ENCODE assay signal across 27 mouse cellular contexts in genomic region chr19:46862556-46862955, GRCm38 (mm10).
A peak's percentile ranks its signal among the peaks of the same experiment; 100 is the strongest.
DNase-seq lines count a peak whose midpoint lies in the region; ATAC-seq and TF ChIP-seq lines count a peak whose summit lies in the region.
"Had no signal": no experiment of that assay in that cellular context is flagged by ENCODE, and none has a peak within 500 bp of the region (broad histone marks: within the 10 kb centered on the region; RNA-seq: fewer than 3 reads in every experiment).

No protein-coding gene starts in this region.

- no peak overlapping the region for H3K4me2 ChIP-seq in stomach, embryonic 16.5 days (ENCODE audit: low read depth, low read length)
- no peak overlapping the region for H3K4me2 ChIP-seq in stomach, postnatal 0 days (replicated peaks; ENCODE audit: low read depth)
- no peak overlapping the region for H3K4me2 ChIP-seq in liver, embryonic 15.5 days
- H3K4me2 ChIP-seq: embryonic facial prominence, embryonic 12.5 days; forebrain, embryonic 15.5 days; limb, embryonic 12.5 days; midbrain, embryonic 11.5 days; neural tube, embryonic 13.5 days had no signal

- 15% methylated on average over 3 of the region's 3 CpGs for WGBS in stomach, embryonic 16.5 days
- 8% methylated on average over 3 of the region's 3 CpGs for WGBS in stomach, postnatal 0 days
- 13% methylated on average over 3 of the region's 3 CpGs for WGBS in liver, embryonic 15.5 days (ENCODE audit: insufficient replicate concordance)

- H3K27me3 ChIP-seq in stomach, embryonic 16.5 days (ENCODE audit: control insufficient read depth, insufficient read depth, low read length), result no peaks in the 10 kb centered on the region
- no peaks in the 10 kb centered on the region for H3K27me3 ChIP-seq in stomach, postnatal 0 days (ENCODE audit: control insufficient read depth, insufficient read depth, low read length)
- no peaks in the 10 kb centered on the region for H3K27me3 ChIP-seq in liver, embryonic 15.5 days
- H3K27me3 ChIP-seq: embryonic facial prominence, embryonic 12.5 days; forebrain, embryonic 15.5 days; limb, embryonic 12.5 days; neural tube, embryonic 13.5 days had no signal

- no peak overlapping the region for H3K4me3 ChIP-seq in stomach, embryonic 16.5 days (replicated peaks; ENCODE audit: low read length)
- no peak overlapping the region for H3K4me3 ChIP-seq in stomach, postnatal 0 days (ENCODE audit: low read depth, low read length)
- H3K4me3 ChIP-seq in liver, embryonic 15.5 days (replicated peaks), result no peak overlapping the region
- H3K4me3 ChIP-seq: embryonic facial prominence, embryonic 12.5 days; forebrain, embryonic 15.5 days; gastrocnemius, adult 2 months; left cerebral cortex, adult 2 months; limb, embryonic 12.5 days; neural tube, embryonic 13.5 days had no signal

- H3K4me1 ChIP-seq in stomach, embryonic 16.5 days (ENCODE audit: control insufficient read depth, insufficient read depth, low read length), result peaks cover 8% of the 10 kb centered on the region
- no peaks in the 10 kb centered on the region for H3K4me1 ChIP-seq in stomach, postnatal 0 days (replicated peaks; ENCODE audit: control insufficient read depth, insufficient read depth)
- H3K4me1 ChIP-seq in liver, embryonic 15.5 days (replicated peaks), result peaks cover 65% of the 10 kb centered on the region
- H3K4me1 ChIP-seq: forebrain, embryonic 15.5 days; limb, embryonic 12.5 days had no signal

- no peak for TF ChIP-seq EP300 in stomach, postnatal 0 days (optimal IDR thresholded peaks at IDR 0.05)

- no peak overlapping the region for H3K9ac ChIP-seq in stomach, embryonic 16.5 days (ENCODE audit: low read length)
- no peak overlapping the region for H3K9ac ChIP-seq in stomach, postnatal 0 days (ENCODE audit: low read length)
- H3K9ac ChIP-seq in liver, embryonic 15.5 days, result no peak overlapping the region
- H3K9ac ChIP-seq: embryonic facial prominence, embryonic 12.5 days; forebrain, embryonic 15.5 days; limb, embryonic 12.5 days; neural tube, embryonic 13.5 days had no signal

- no peaks in the 10 kb centered on the region for H3K36me3 ChIP-seq in stomach, embryonic 16.5 days (ENCODE audit: control insufficient read depth, insufficient read depth, low read length)
- no peaks in the 10 kb centered on the region for H3K36me3 ChIP-seq in stomach, postnatal 0 days (ENCODE audit: control insufficient read depth, insufficient read depth, low read length)
- no peaks in the 10 kb centered on the region for H3K36me3 ChIP-seq in liver, embryonic 15.5 days (replicated peaks)
- H3K36me3 ChIP-seq: embryonic facial prominence, embryonic 12.5 days; forebrain, embryonic 15.5 days; limb, embryonic 12.5 days; neural tube, embryonic 13.5 days had no signal

- no peak for DNase-seq in stomach, postnatal 0 days (ENCODE audit: low spot score)
- DNase-seq in liver, result peak; percentile 50
- DNase-seq in heart, postnatal 4 days, result no peak
- DNase-seq in neural tube, embryonic 10.5 days (ENCODE audit: extremely low spot score, low spot score), result no peak
- DNase-seq: adrenal gland, postnatal 10 days; B cell, adult 2 months; embryo, embryonic 11 days; gastrocnemius, adult 2 months; gastrocnemius, postnatal 36 days; heart, postnatal 14 days; kidney, adult 11 months; kidney, postnatal 14 days; layer of hippocampus, adult 9-11 months; right cerebral cortex, postnatal 14 days; thymus, postnatal 14 days had no signal

- no peak for TF ChIP-seq CTCF in stomach, postnatal 0 days (IDR thresholded peaks at IDR 0.05; ENCODE audit: low read depth)

- H3K27ac ChIP-seq in stomach, embryonic 16.5 days (ENCODE audit: low read length), result peak overlapping the region; percentile 38; the same call in 1 of the 2 replicates
- no peak overlapping the region for H3K27ac ChIP-seq in stomach, postnatal 0 days (replicated peaks)
- peak overlapping the region; percentile 65 for H3K27ac ChIP-seq in liver, embryonic 15.5 days (replicated peaks)
- H3K27ac ChIP-seq: embryonic facial prominence, embryonic 12.5 days; forebrain, embryonic 15.5 days; gastrocnemius, adult 2 months; hindbrain, postnatal 0 days; left cerebral cortex, adult 2 months; limb, embryonic 12.5 days; neural tube, embryonic 13.5 days had no signal

- no peak for ATAC-seq in stomach, embryonic 16.5 days (ENCODE audit: insufficient read depth, low FRiP score)
- no peak for ATAC-seq in stomach, postnatal 0 days (ENCODE audit: low FRiP score, low TSS enrichment)
- ATAC-seq in liver, embryonic 15.5 days (ENCODE audit: insufficient read depth), result no peak
- no peak for ATAC-seq in activated CD4-positive, CD25-positive, alpha-beta regulatory T cell, adult 4 months
- ATAC-seq: forebrain, embryonic 15.5 days; hindbrain, postnatal 0 days; lung, postnatal 0 days; midbrain, embryonic 16.5 days had no signal

- no peaks in the 10 kb centered on the region for H3K9me3 ChIP-seq in stomach, embryonic 16.5 days (replicated peaks; ENCODE audit: control insufficient read depth, low read length)
- H3K9me3 ChIP-seq in stomach, postnatal 0 days (ENCODE audit: control insufficient read depth, low read length), result no peaks in the 10 kb centered on the region
- H3K9me3 ChIP-seq in liver, embryonic 15.5 days (replicated peaks), result no peaks in the 10 kb centered on the region
- H3K9me3 ChIP-seq: embryonic facial prominence, embryonic 12.5 days; forebrain, embryonic 15.5 days; limb, embryonic 12.5 days; neural tube, embryonic 13.5 days had no signal
